ENCODE assay signal across 8 mouse cellular contexts in genomic region chr8:38818163-38818562, GRCm38 (mm10).
DNase-seq lines count a peak whose midpoint lies in the region; ATAC-seq lines count a peak whose summit lies in the region.

No protein-coding gene starts in this region.

- no peak overlapping the region for H3K27ac ChIP-seq in forebrain, embryonic 16.5 days (ENCODE audit: low read length)

- ATAC-seq in forebrain, embryonic 16.5 days: peak; percentile 43; the same call in 1 of the 2 replicates
- ATAC-seq in activated CD4-positive, CD25-positive, alpha-beta regulatory T cell, adult 4 months: no peak

- no peak overlapping the region for H3K4me3 ChIP-seq in forebrain, embryonic 16.5 days (replicated peaks; ENCODE audit: low read length)

- H3K4me1 ChIP-seq in forebrain, embryonic 16.5 days (replicated peaks; ENCODE audit: control insufficient read depth, insufficient read depth, low read length): no peaks in the 10 kb centered on the region

- no peaks in the 10 kb centered on the region for H3K36me3 ChIP-seq in forebrain, embryonic 16.5 days (ENCODE audit: control insufficient read depth, insufficient read depth)

- WGBS in forebrain, embryonic 16.5 days: 34% methylated on average over 1 of the region's 1 CpGs

- intact Hi-C loops in heart, postnatal 10 days (cut with DNase I): no loop called here

- H3K9ac ChIP-seq in forebrain, embryonic 16.5 days (replicated peaks; ENCODE audit: low read depth, low read length): no peak overlapping the region

- H3K4me2 ChIP-seq in forebrain, embryonic 16.5 days (ENCODE audit: low read length): no peak overlapping the region

- peak; percentile 1 to 25 for DNase-seq in heart, postnatal 10 days
- no peak for DNase-seq in heart, adult 11 months
- peak; percentile 32 for DNase-seq in 3T3-L1 (ENCODE audit: low read depth, low spot score)
- peak; percentile 53 for DNase-seq in R1 (ENCODE audit: low read depth, low spot score)
- peak; percentile 14 for DNase-seq in lung, postnatal 10 days
- DNase-seq in thymus, adult 18-20 months: no peak

- no peaks in the 10 kb centered on the region for H3K27me3 ChIP-seq in forebrain, embryonic 16.5 days (replicated peaks; ENCODE audit: control insufficient read depth, insufficient read depth, low read length)

- H3K9me3 ChIP-seq in forebrain, embryonic 16.5 days (ENCODE audit: control insufficient read depth, low read length): no peaks in the 10 kb centered on the region

Comparison
In these comparisons a context has a peak if more than half of its experiments do, and no peak if none do; other contexts are left out.
1. DNase-seq: peak in heart, postnatal 10 days (2 of 2), 3T3-L1 (single experiment), R1 (single experiment) and lung, postnatal 10 days (single experiment); none in heart, adult 11 months (single experiment) and thymus, adult 18-20 months (0 of 2).